Mouse (Mus musculus) MEL (cell line): ENCODE measurements at regions not wholly inside any gene's neighbourhood (a gene's known extent, or its start where the extent isn't known, plus 50 kb on each side); places are given as distances from the start of the nearest gene placed in this dataset.

Source experiments
- DNase-seq: peaks from one replicate; pipeline ENCODE4 v3.0.0; 2011; ENCODE audit warnings: low read depth, low spot score
- H3K27ac ChIP-seq: 2 replicates; pipeline ENCODE4 v1.5.1; 2012; ENCODE audit warnings: low read depth, mild to moderate bottlenecking, control low read depth, low read length, moderate library complexity; ENCODE audit not compliant: control insufficient read depth
- H3K27me3 ChIP-seq, 2 experiments: fragments of 150-350 bp in 1 of 2; sonication (generic) in 1 of 2; 2 replicates each; pipeline ENCODE4 v1.6.1; 2012; ENCODE audit warnings: low read length in 2 of 2, mild to moderate bottlenecking in 2 of 2, improper control_type of control experiment in 1 of 2, moderate library complexity in 1 of 2; ENCODE audit not compliant: insufficient read depth in 2 of 2, control insufficient read depth in 1 of 2
- H3K36me3 ChIP-seq, 2 experiments: 2 replicates each; pipeline ENCODE4 v1.6.1; 2012 to 2014; ENCODE audit warnings: low read length in 2 of 2, improper control_type of control experiment in 1 of 2, inconsistent platforms in 1 of 2, mild to moderate bottlenecking in 1 of 2; ENCODE audit not compliant: insufficient read depth in 2 of 2, control insufficient read depth in 1 of 2
- H3K4me1 ChIP-seq, 2 experiments: fragments of 150-350 bp in 1 of 2; sonication (generic) in 1 of 2; 2 replicates each; pipeline ENCODE4 v1.6.1; 2012; ENCODE audit warnings: low read length in 2 of 2, improper control_type of control experiment in 1 of 2, mild to moderate bottlenecking in 1 of 2; ENCODE audit not compliant: insufficient read depth in 2 of 2, control insufficient read depth in 1 of 2
- H3K4me3 ChIP-seq, 2 experiments: fragments of 150-350 bp in 1 of 2; sonication (generic) in 1 of 2; 2 replicates each; pipeline ENCODE4 v1.5.1; 2012; ENCODE audit warnings: low read depth in 2 of 2, low read length in 2 of 2, mild to moderate bottlenecking in 2 of 2, moderate library complexity in 2 of 2, control low read depth in 1 of 2, improper control_type of control experiment in 1 of 2; ENCODE audit not compliant: control insufficient read depth in 1 of 2, insufficient read depth in 1 of 2
- H3K79me2 ChIP-seq: 2 replicates; pipeline ENCODE4 v1.6.1; 2012; ENCODE audit warnings: mild to moderate bottlenecking, low read length, moderate library complexity; ENCODE audit not compliant: control insufficient read depth, poor library complexity, insufficient read depth
- H3K9ac ChIP-seq: 2 replicates; pipeline ENCODE4 v1.6.1; 2012; ENCODE audit warnings: low read depth, mild to moderate bottlenecking, control low read depth, low read length, moderate library complexity; ENCODE audit not compliant: control insufficient read depth, poor library complexity, severe bottlenecking
- H3K9me3 ChIP-seq: fragments of 150-350 bp; sonication (generic); replicated peaks from 2 replicates; pipeline ENCODE4 v1.6.1; 2012; ENCODE audit warnings: mild to moderate bottlenecking, low read length, improper control_type of control experiment, moderate library complexity; ENCODE audit not compliant: insufficient read depth
- BHLHE40 ChIP-seq: IDR thresholded peaks from 2 replicates; pipeline ENCODE4 v1.6.1; 2012; ENCODE audit warnings: low read depth, mild to moderate bottlenecking, inconsistent platforms, low read length, improper control_type of control experiment, borderline replicate concordance
- CHD1 ChIP-seq: IDR thresholded peaks from 2 replicates; pipeline ENCODE4 v1.6.1; 2012; ENCODE audit warnings: low read depth, mild to moderate bottlenecking, inconsistent platforms, low read length, improper control_type of control experiment
- CHD2 ChIP-seq: IDR thresholded peaks from 2 replicates; pipeline ENCODE4 v1.6.1; 2011; ENCODE audit warnings: low read length, improper control_type of control experiment
- ELF1 ChIP-seq: IDR thresholded peaks from 2 replicates; pipeline ENCODE4 v1.6.1; 2014; ENCODE audit warnings: low read depth, mild to moderate bottlenecking, inconsistent platforms, low read length, improper control_type of control experiment, moderate library complexity
- ETS1 ChIP-seq: IDR thresholded peaks from 2 replicates; pipeline ENCODE4 v1.6.1; 2012; ENCODE audit warnings: low read depth, mild to moderate bottlenecking, inconsistent platforms, low read length, improper control_type of control experiment, moderate library complexity
- HCFC1 ChIP-seq: IDR thresholded peaks from 2 replicates; pipeline ENCODE4 v1.6.1; 2012; ENCODE audit warnings: low read depth, mild to moderate bottlenecking, inconsistent platforms, low read length, improper control_type of control experiment, moderate library complexity
- KAT2A ChIP-seq: conservative IDR thresholded peaks from 2 replicates; pipeline ENCODE4 v1.6.1; 2012; ENCODE audit warnings: low read depth, low read length, improper control_type of control experiment, inconsistent platforms
- MYB ChIP-seq: IDR thresholded peaks from 2 replicates; pipeline ENCODE4 v1.6.1; 2011; ENCODE audit warnings: mild to moderate bottlenecking, low read depth, low read length, improper control_type of control experiment
- NELFE ChIP-seq: IDR thresholded peaks from 2 replicates; pipeline ENCODE4 v1.6.1; 2011; ENCODE audit warnings: low read depth, low read length, improper control_type of control experiment
- NRF1 ChIP-seq: IDR thresholded peaks from 2 replicates; pipeline ENCODE4 v1.6.1; 2014; ENCODE audit warnings: low read depth, mild to moderate bottlenecking, inconsistent platforms, low read length, improper control_type of control experiment, moderate library complexity; ENCODE audit not compliant: poor library complexity, insufficient read depth, severe bottlenecking
- POLR2AphosphoS2 ChIP-seq: IDR thresholded peaks from 2 replicates; pipeline ENCODE4 v1.6.1; 2011; ENCODE audit warnings: low read length, improper control_type of control experiment
- RAD21 ChIP-seq: IDR thresholded peaks from 2 replicates; pipeline ENCODE4 v1.6.1; 2011; ENCODE audit warnings: mild to moderate bottlenecking, low read depth, low read length, improper control_type of control experiment
- SMC3 ChIP-seq: IDR thresholded peaks from 2 replicates; pipeline ENCODE4 v1.6.1; 2011; ENCODE audit warnings: low read depth, low read length, improper control_type of control experiment
- TBP ChIP-seq: IDR thresholded peaks from 2 replicates; pipeline ENCODE4 v1.8.0; 2011; ENCODE audit warnings: low read depth, low read length, improper control_type of control experiment
- TCF12 ChIP-seq: IDR thresholded peaks from 2 replicates; pipeline ENCODE4 v1.6.1; 2014; ENCODE audit warnings: low read depth, mild to moderate bottlenecking, inconsistent platforms, low read length, improper control_type of control experiment, moderate library complexity
- UBTF ChIP-seq: IDR thresholded peaks from 2 replicates; pipeline ENCODE4 v1.6.1; 2012; ENCODE audit warnings: low read depth, mild to moderate bottlenecking, inconsistent platforms, low read length, improper control_type of control experiment, moderate library complexity, borderline replicate concordance; ENCODE audit not compliant: insufficient read depth
- USF1 ChIP-seq: IDR thresholded peaks from 2 replicates; pipeline ENCODE4 v1.6.1; 2014; ENCODE audit warnings: low read depth, mild to moderate bottlenecking, inconsistent platforms, low read length, improper control_type of control experiment, moderate library complexity
- ZKSCAN1 ChIP-seq: IDR thresholded peaks from 2 replicates; pipeline ENCODE4 v1.6.1; 2012; ENCODE audit warnings: low read depth, mild to moderate bottlenecking, inconsistent platforms, low read length, improper control_type of control experiment, moderate library complexity
- ZMIZ1 ChIP-seq: IDR thresholded peaks from 2 replicates; pipeline ENCODE4 v1.6.1; 2012; ENCODE audit warnings: low read depth, mild to moderate bottlenecking, inconsistent platforms, low read length, improper control_type of control experiment, moderate library complexity

DNA sequence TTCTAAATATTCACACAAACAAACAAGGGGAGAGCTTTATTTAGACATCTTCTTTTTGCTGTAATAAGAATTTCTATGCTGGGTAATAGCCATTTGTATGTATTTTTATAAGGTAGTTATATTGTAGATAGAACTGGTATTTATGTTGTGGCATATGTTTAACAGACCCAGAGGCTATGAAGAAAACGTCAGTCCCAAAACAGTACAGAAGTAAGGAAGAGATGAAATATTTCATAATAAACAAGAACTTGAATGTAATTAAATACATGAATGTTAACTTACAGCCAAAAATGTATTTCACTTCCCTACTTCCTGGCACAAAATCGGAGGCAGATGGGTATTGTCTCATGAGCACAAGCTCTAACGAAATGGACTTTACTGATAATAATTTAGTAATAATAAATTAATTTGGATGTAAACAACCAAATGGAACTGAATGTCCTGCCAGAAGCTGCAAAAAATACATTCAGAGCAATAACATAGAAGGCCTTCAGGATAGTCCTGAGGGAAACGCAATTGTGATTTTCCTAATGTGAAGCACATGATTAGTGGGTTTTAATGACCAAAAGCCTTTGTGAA, 645.9 kb upstream of the Adamts5 start:
- no peak overlapping the region for H3K9ac ChIP-seq
- no peak for DNase-seq
- H3K4me1 ChIP-seq, result no peaks in the 10 kb centered on the region

DNA sequence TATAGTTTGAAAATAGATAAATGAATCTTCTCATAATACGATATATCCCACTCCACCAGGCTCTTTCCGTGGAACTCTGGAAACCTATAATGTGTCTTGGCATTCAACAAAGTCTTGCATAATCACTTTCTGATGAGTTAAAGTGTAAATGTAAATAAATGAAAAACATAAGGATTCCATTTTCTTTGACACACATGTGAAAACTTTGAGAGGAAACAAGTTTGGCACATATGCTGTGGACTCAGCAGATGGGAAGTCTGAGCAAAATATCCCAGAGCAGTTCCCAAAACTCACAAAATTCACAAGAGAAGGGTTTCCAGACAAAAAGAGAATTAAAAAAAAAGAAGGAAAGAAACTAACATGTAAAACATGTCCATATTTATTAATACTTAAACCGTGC, 645.3 kb upstream of the Adamts5 start:
- Histone ChIP-seq H3K9me3 (no peaks in the 10 kb centered on the region), H3K9ac (no peak overlapping the region), H3K27ac (no peak overlapping the region), H3K27me3 (no peaks in the 10 kb centered on the region), H3K79me2 (no peaks in the 10 kb centered on the region), H3K4me1 (no peaks in the 10 kb centered on the region), H3K4me3 (no peak overlapping the region), H3K36me3 (no peaks in the 10 kb centered on the region)
- no peak for TF ChIP-seq RAD21
- DNase-seq, result no peak

More for the DNA sequence above, 645.9 kb upstream of the Adamts5 start:
- no peaks in the 10 kb centered on the region for H3K27me3 ChIP-seq
- H3K79me2 ChIP-seq, result no peaks in the 10 kb centered on the region
- no peak overlapping the region for H3K27ac ChIP-seq
- no peaks in the 10 kb centered on the region for H3K36me3 ChIP-seq
- no peak overlapping the region for H3K4me3 ChIP-seq
- no peaks in the 10 kb centered on the region for H3K9me3 ChIP-seq
- TF ChIP-seq CHD1, result no peak
- TF ChIP-seq SMC3, result no peak
- TF ChIP-seq ZMIZ1, result no peak
- TF ChIP-seq ELF1, result no peak
- no peak for TF ChIP-seq TBP
- no peak for TF ChIP-seq UBTF
- TF ChIP-seq HCFC1, result no peak
- no peak for TF ChIP-seq CHD2
- TF ChIP-seq NRF1, result no peak
- TF ChIP-seq ZKSCAN1, result no peak
- TF ChIP-seq TCF12, result no peak
- TF ChIP-seq MYB, result no peak
- no peak for TF ChIP-seq NELFE
- TF ChIP-seq POLR2AphosphoS2, result no peak

DNA sequence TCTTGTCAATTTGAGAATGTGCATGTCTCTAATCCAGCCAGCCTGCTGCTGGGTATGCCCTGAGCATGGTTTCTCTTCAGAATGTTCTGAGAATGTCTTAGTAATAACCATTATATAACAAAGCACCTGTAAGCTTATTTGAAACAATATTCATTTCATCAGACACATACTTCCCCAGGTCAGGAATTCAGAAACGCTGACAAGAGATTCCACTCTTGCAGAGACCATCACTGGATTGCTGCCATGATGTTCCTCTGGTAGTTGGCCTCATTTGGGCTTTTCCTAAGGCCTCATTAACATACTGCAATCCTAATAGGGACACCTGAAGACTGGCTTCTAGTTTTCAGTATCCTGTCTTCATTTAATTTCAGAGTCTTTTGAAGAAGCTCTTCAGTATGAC, 642.5 kb upstream of the Adamts5 start:
- TF ChIP-seq ETS1 (no peak), NELFE (no peak), SMC3 (no peak), KAT2A (no peak), USF1 (no peak), BHLHE40 (no peak)
- Histone ChIP-seq H3K79me2 (no peaks in the 10 kb centered on the region), H3K36me3 (no peaks in the 10 kb centered on the region), H3K27ac (no peak overlapping the region), H3K4me1 (no peaks in the 10 kb centered on the region), H3K27me3 (no peaks in the 10 kb centered on the region), H3K9ac (no peak overlapping the region), H3K9me3 (no peaks in the 10 kb centered on the region), H3K4me3 (no peak overlapping the region)
- DNase-seq, result no peak
